Mouse (Mus musculus): Measurements from ENCODE around the gene Ramp2.

Ramp2 gene

DNA sequence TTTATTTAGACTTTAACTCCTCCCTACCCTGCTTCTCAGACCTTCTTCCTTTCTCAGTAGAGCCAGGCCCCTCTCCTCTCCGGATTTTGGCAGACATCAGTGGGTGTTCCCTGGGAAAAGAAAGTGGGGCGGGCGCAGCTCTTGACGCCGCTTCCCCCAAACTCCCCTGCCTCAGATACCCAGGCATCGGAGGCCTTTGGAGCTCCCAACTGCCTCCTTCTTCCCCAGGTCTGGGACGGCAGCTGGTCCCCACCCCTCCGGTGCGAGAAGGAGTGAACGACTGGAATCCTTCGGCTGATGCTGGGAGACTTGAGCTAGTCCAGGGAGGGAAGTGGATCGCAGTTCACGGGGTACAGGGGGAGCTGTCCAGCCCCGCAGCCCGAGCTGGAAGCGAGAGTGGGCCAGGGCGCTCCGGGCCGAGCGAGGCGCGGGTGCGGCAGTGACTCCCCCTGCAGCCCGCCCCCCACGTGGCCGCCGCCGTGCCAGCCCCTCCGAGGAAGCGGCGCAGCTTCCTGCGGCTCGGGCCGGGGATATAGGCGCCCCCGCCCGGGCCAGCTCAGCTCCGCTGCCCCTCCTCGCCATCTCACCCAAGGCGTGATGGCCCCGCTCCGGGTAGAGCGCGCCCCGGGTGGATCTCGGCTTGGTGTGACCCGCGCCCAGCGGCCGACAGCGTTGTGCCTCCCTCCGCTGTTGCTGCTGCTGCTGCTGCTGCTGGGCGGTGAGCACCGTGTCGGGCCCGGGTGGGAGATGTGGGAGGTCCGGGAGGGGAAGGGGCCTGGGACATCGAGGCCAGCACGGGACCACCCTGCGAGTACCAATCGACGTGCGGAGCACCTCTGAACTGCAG is at the start of gene Ramp2:
Ramp2 (plus strand) TSS at position 174 of the 847 bp plus-strand sequence.
- DNase-seq: no peak

DNA sequence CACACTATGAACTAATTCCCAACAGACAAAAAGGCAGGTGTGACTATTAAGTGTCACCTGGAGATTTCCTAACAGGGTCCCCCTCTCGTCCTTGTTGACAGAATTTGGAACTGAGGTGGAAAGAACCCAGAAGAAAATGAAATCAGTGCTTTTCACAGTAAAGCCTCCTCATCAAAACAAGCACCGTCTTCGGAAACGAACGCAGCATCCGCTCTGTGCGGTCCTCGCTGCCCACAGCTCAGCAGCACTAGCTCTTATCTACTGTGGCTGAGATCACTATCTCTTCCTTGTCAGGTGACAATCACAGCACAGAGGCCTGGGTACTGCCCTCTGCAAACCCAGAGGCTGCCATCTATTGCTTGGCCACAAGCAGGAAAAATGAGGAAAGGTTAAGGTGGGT is 49.7 kb upstream of the Ramp2 start:
- DNase-seq: no peak

DNA sequence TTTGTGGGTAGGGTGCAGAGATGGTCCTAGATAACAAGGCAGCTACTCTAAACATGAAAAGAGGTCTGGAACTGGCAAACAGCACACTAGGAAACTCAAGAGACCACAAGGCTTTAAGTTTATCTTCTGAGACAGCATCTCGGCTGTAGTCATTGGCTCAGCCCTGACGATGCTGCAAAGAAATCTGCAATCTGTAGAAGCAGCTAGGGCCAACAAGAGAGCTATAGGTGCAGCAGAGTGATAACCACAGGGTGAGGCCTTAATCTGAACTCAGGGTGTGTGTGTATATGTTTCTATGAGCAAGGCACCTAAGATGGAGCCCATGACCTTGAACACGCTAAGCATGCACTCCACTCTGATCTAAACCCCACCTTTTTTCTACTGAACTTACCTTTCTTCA is 46.3 kb upstream of the Ramp2 start:
- no peak for DNase-seq

DNA sequence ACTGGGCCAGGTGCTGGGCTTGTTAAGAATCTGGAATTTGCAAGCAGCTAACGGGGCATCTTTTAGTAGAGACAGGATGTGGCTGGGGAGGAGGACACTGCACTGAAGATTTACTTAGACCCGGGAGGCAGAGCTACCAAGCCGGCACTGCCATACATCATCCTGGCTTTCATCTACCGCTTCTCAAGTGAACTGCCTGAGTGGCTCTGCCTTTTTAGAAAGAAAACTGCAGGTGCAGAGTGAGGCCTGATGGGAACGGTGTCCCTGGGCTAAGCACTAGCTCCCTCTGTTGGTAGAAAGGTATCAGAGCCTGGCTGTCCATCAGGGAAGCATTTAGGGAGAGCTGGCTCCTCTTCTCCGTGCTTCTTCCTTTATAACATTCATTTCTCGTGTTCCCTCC is 44.8 kb upstream of the Ramp2 start:
- DNase-seq: peak; percentile 76

DNA sequence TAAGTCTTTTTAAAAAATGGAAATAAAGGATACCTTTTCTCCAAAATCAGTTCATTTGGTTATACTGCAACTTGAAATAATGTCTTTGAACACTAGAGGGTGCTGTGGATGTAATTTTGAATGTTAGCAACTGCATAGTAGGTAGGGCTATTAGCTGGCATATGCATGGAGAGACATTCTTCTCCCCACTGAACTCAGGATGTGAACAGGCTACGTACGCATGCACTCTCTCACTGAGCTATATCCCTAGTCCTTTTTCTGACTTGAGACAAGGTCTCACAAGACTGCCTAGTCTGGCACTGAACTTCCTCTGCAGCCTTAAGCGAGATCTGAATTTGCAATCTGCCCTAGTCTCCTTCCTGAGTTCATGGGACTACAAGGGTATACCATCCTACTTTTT is 33.9 kb upstream of the Ramp2 start:
- peak; percentile 46 for DNase-seq

DNA sequence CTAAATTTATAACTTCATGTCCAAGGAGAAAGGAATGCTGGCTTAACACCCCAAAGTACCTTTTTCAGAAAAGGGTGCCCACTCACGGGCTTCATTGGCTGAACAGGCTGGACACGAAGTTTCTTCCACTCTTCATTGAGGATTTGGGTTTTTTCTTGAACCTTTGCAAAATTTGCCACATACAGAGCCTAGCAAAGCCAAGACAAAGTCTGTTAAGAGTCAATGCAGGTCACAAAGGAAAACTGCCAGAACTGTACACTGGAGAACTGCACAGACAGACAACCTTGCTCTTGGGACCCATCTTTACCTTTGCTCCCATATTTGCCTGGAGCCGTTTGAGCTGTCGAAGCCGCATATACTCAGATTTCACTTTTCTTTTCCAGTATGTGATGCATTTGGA is 28.9 kb upstream of the Ramp2 start:
- DNase-seq: no peak

DNA sequence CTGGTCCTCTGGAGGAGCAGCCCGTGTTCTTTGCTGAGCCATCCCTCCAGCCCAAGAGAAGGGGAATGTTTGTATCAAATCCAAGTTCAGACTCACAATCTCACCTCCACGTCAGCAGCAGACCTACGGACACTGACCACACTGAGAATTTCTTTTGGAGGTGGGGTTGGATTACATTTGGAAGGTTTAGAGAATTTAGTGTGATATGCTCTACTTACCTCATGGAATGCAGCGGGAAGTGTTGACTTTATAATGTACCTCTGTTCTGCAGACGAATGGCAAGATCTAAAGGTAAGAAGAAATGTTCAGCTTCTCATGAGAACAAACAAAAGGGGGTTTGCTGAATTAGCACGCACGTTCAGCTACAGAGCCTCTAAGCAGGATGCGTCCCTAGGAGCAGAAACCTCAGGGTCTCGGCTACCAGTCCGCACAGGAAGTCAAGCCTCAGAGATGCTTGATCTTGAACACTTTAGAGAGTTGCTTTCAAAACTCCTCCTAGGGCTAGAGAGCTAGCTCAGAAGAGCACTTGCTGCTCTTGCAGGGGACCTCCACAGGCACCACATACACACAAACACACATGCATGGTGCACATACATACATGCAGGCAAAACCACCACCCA is 27.3 kb upstream of the Ramp2 start:
- DNase-seq: no peak

DNA sequence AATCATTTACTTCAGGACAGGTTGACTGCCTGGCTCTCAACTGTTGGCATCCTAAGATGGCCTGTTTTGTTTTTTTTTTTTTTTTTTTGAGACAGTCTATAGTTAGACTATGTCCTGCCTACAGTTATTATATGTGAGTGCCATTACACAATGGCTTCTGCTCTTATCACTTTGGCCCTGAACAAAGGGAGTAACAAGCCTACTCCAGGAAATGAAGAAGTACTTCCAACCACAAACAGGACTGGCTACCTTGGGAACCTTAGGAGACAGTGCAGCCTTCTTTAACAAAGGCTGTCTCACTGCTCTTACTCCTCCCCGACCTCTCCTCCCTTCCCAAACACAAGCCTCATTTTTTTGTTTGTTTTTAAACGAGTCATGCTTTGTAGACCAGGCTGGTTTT is 25.0 kb upstream of the Ramp2 start:
- no peak for DNase-seq

DNA sequence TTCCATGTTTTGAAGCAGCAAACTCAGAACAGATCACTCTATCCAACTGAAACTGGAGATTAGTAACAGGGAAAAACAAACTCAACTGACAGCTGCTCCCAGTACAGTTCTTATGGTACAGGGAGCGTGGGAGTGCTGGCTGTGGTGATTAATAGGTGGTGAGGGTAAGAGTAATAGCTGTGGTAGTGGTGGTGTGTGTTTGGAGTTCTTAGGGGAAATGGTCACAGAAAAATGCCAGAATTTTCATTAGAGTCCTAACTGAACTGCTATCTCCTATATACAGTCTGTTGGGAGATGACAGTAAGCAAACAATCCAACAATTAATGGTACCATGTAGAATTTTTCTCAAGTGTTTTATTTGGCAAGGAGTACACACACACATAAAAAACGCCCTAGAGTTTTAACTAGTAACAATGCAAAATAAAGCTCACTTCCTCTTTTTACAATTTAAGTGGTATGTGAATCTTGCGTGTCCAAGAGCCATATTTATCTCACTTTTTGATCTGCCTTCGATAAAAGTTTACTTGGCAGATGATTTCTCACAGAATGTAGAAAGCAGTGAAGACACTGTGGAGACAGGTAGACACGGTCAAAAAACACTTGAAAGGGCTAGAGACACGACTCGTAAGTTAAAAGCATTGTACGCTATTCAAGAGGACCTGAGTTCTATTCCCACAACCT is 24.4 kb upstream of the Ramp2 start:
- no peak for DNase-seq

DNA sequence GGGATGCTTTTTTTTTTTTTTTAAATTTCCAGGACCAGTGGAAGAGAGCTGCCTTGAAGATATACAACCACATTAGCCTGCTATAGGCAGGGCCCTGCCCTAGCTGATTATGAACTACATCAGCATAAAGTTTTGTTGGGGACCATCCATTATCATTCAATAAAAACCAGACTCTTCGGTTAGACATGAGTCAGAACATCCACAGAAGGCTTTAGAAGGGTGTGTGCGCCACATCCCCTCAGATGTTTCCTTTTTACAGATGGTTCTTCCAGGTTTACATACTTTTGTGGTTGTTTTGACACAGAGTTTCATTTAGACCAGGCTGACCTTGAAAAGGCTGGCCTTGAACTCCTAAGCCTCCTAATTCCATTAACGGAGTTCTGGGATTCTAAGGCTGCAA is 21.5 kb upstream of the Ramp2 start:
- DNase-seq: no peak

DNA sequence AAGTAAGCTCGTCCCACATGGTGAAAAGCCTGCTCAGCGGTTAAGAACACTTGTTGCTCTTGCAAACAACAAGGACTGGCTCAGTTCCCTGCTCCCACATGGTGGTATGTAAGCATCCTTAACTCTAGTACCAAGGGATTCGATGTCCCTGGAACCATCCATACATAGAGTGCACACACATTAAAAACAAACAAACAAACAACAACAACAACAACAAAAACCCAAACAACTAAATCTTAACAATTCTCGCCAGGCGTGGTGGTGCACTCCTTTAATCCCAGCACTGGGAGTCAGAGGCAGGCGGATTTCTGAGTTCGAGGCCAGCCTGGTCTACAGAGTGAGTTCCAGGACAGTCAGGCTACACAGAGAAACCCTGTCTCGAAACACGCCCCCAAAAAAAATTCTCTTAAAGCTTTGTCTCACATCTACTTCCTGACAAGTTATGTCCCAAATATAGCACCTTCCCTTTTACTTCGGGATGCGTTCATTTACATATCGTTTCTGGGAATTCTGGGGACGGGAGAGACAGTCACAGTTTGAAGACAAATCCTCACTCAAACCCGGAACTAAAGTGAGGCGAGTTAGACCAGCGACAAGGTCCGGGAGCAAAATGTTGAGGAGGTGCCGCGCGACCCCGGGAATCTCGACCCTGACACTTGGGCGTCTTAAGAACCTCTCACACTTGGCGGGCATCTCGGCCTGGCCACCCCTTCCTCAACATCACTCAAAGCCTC is 20.3 kb upstream of the Ramp2 start:
- no peak for DNase-seq

DNA sequence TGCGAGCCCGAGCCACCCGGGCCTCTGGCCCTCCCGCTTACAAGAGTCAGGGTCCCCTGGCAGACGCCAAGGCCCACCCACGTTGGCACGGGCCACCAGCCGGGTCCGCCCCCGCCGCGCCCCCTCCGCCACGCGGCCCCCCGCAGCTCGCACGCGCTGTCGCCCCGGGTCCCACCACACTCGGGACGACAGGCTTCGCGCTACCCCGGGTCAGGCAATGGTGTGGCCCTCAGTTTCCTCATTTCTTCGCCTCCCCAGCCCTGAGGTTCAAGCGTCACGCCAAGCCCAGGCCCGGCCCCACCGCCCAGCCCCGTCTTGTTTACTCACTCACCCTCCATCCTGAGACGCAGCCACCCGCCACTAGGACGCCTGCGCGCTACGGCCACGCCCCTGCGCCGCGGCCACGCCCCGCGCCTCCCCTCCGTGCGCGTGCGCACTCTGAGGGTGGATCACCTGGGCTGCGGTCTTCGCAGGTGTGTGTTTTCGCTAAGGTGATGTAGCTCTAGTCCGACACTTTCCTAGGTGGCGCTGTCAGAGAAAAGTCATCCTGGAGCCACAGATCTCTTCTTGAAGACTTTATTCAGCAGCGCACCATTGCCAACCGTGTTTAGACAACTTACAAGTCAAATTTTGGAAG is 19.6 kb upstream of the Ramp2 start, which contains the start of gene Ezh1:
Ezh1 (minus strand) TSS at position 399 of the 637 bp plus-strand sequence.
- peak; percentile 95 for DNase-seq

DNA sequence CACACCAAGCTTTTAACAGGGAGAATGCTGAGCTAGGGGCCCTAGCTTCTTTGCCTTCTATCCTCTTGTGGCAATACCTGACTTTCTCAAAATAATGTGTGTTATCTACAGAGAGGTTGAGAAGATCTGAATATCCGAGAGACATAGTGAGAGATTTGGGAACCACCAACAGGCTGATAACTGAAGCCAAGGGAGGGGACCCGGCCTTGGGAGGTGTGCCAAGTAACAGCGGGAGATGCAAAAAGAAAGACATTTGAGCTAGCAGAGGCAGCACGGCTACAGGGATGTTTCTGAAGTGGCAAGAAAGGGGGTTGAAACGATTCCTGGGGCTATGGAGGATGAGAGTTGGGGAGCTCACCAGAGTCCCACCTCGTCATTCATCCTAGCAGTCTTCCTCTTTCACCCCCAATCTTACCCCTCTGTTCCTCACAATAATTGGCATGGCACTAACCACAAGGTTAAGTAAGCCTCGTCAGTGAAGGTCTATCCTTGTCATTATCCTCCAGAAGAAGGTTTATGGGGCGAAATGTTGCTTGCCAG is 16.4 kb upstream of the Ramp2 start:
- DNase-seq: no peak

DNA sequence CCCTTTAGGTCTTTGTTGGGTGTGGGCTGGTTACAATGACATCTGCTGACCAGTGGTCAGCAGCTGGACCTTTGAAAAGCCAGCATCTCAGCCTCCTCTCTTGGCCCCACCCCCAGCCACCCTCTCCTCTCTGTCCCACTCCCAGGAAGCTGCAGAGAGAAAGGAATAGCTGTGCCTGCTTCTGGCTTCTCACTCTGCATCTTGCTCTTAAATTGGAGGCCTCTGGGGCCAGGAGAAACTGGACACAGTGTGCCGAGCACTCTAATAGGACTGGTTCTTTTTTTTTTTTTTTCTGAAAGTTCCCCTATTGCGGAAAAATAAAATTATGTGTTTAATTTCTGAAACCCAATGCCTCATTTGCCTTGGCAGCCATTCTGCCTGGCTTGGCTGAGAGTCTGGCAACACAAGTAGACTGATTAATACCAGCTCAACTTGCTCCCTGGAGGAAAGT is 15.7 kb upstream of the Ramp2 start:
- DNase-seq: no peak

DNA sequence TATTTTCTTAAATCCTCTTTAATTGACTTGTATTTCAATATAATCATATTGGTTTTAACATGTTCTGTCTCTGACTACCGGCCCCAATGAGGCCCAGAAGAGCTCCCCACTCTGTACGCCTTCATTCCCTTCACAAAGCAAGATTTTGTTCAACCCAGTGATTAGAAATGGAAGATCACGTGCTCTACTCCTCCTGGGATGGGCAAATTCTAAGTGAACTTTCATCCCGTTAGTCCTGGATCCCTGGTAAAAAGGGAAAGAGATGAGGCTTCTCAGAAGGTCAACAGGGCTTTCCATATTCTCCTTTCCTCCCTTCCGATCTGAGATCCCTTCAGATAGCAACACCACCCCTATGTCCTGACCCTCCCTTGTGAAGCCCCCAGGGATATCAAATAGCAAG is 15.3 kb upstream of the Ramp2 start:
- DNase-seq: no peak

DNA sequence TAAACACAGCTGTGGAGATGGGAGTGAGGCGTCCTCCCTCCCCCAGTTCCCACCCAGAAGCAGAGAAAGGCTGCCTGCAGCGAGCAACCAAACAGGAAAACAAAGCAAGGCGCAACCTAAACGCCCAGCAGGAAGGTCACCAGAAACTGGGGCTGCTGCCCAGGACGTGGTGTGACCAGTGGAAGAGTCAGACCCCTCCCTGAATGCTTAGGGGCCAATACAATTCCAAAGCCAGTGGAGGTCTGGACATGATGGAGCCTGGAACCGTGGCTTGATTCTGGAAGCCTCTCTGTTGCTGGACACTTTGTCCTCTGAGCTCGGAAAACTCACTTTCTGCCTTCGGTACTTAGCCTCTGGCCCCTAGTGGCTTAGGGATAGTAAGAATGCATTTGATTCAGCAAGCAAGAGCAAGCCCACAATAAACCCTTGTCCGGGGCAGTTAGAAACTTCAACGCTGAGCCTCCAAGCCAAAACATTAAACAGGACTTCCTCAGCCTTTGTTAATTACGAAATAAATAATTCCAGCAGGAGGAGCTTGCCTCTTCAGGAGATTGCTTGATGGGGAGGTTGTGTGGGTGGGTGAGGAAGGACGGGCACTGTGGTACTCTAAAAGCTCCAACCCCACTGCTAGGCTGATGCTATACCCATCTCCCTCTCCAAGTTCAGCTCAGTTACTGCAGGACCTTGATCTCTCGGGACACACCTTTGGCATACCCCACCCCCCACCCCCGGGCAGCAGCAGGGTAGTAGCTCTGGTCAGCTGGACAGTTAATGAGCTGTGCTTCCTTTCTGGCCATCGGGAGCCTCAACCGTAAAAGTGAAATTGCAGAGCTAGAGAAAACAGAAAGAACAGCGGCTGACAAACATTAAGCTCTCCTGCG is 14.6 kb upstream of the Ramp2 start:
- no peak for DNase-seq

DNA sequence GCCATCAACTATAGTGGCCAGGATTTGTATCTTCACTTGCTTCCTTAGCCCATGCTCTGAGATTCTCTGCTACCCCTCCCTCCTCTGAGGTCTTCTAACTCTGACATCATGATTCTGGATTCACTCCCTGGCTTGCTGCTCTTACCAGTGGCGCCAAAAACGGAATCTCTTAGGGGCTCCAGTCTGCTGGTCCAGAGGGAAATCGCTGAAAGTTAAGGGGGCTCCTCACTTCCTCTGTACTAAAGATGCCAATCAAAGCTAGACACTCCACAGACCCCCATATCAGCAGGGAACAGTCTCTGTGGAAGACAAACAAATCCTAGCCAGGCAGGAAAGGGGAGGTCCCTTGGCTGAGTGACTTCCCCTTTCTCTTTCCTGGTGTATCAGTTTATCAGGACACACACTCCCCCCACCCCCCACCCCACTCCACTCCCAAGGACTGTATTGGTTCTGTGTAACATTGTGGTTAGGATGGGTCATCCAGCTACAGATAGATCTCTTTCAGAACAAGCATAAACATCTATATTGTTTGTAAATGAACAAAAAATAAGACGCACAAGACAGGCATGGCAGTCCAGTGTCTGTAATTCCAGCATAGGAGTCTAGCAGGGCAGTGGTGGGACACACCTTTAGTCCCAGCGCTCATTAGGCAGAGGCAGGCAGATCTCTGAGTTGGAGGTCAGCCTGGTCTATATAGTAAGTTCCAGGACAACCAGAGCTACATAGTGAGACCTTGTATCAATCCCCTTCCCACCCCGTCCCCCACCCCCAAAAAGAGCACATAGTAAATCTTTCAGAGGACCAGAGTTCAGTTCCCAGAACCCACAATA is 13.6 kb upstream of the Ramp2 start:
- DNase-seq: no peak

DNA sequence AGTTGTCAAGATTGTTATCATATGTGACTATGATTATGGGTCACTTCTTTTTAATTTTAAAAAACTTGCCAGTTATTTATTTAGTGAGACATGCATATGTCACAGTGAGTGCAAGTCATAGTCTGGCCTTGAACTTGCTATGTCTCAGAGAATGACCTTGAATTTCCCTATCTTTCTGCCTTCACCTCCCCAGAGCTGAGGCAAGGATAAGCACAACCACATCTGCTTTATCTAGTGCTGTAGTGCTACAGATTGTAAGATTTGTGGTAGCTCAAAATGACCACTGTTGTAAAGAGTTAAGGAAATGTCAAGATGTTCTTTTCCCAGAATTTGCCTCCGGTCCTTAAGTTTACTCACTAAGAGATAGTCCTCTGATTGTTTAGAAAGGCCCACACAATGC is 12.6 kb upstream of the Ramp2 start:
- no peak for DNase-seq

DNA sequence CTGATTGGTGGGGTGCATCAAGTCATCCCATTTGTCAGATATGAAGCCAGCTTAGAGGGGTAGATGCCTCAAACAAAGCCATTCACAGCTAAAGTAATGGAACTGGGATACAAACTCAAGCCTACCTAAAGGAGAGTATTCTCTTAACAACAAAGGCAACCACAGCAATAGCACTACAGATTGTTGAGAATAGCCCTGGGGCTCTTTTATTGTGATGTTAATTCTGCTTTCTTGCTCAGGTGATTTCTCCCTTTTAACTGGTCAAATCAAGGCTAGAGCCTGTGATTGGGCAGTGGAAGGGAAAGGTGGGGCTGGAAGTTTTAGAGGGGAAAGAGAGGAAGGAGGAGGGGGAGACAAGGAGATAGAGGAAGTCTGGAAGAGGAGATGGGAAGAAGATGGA is 11.7 kb upstream of the Ramp2 start:
- DNase-seq: no peak

DNA sequence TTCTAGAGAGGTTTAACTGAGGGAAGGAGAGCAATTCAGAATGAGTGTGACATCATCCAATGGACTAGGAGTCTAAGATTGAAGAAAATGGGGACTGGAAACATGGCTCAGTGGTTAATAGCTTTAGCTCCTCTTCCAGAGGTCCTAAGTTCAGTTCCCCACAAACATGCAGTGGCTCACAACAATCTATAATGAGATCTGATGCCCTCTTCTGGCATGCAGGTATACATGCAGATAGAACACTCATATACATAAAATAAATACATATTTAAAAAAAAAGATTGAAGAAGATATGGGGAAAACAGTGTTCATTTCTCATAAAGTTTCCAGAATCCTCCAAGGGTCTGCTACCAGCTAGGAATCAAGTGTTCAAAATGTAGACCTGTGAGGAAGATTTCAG is 10.4 kb upstream of the Ramp2 start:
- DNase-seq: no peak
